Mouse (Mus musculus): ENCODE results near the gene Tgfbr2.

GRCm38 (mm10) chr9:116181608-116182007, 6.4 kb upstream of the Tgfbr2 start:
- TF ChIP-seq GATA1 (IDR thresholded peaks at IDR 0.05; ENCODE audit: low read length) (no peak), TAL1 (IDR thresholded peaks at IDR 0.05; ENCODE audit: low read length) (no peak)

Data from erythroblast, embryonic 14.5 days (primary cell).